Mouse (Mus musculus) liver, embryonic 16.5 days (tissue): Measurements from ENCODE around the gene Flad1. TPM values are rescaled to one million over a fixed set of nuclear protein-coding genes. Genes with fewer than 3 reads are reported as not detected.
A peak's percentile ranks its signal among the peaks of the same experiment; 100 is the strongest.

Source experiments
- ATAC-seq: fragments of 200-750 bp; cut with Nextera tagmentation; 2 replicates; pipeline ENCODE4 v1.8.0; 2017; ENCODE audit warnings: low read depth, mild to moderate bottlenecking, moderate number of reproducible peaks, moderate library complexity
- H3K27ac ChIP-seq: fragments of 300-500 bp; sonication (generic); 2 replicates; pipeline ENCODE4 v1.5.1; 2014; ENCODE audit warnings: mild to moderate bottlenecking, low read length
- H3K27me3 ChIP-seq: fragments of 300-500 bp; sonication (generic); 2 replicates; pipeline ENCODE4 v1.6.1; 2014; ENCODE audit warnings: low read depth, low read length, mixed read lengths; ENCODE audit not compliant: control insufficient read depth, insufficient read depth
- H3K36me3 ChIP-seq: fragments of 300-500 bp; sonication (generic); 2 replicates; pipeline ENCODE4 v1.6.1; 2014; ENCODE audit warnings: mild to moderate bottlenecking; ENCODE audit not compliant: control insufficient read depth, insufficient read depth
- H3K4me1 ChIP-seq: fragments of 300-500 bp; sonication (generic); 2 replicates; pipeline ENCODE4 v1.6.1; 2014; ENCODE audit warnings: low read depth, low read length, mixed read lengths; ENCODE audit not compliant: control insufficient read depth
- H3K4me2 ChIP-seq: fragments of 300-500 bp; sonication (generic); 2 replicates; pipeline ENCODE4 v1.6.1; 2014; ENCODE audit warnings: low read depth, low read length, mixed read lengths
- H3K4me3 ChIP-seq: fragments of 300-500 bp; sonication (generic); 2 replicates; pipeline ENCODE4 v1.5.1; 2014; ENCODE audit warnings: low read depth, mild to moderate bottlenecking, low read length
- H3K9ac ChIP-seq: fragments of 300-500 bp; sonication (generic); 2 replicates; pipeline ENCODE4 v1.6.1; 2014; ENCODE audit warnings: low read depth, low read length
- H3K9me3 ChIP-seq: fragments of 300-500 bp; sonication (generic); replicated peaks from 2 replicates; pipeline ENCODE4 v1.6.1; 2016; ENCODE audit warnings: low read length; ENCODE audit not compliant: control insufficient read depth
- WGBS: fragments of 180-500 bp; shearing (Covaris S2); extraction: QIAGEN DNeasy Blood & Tissue Kit; methylation state at CpG from one replicate; pipeline ENCODE4 v1.1.7; 2014; ENCODE audit not compliant: insufficient replicate concordance; 5-methylcytosine and 5-hydroxymethylcytosine counted together
- polyA plus RNA-seq: library from polyadenylated mRNA; unstranded; fragments of >200 nt; fragmentation: Nextera tagmentation; extraction: Ambion mirVana; gene quantifications from 2 replicates; pipeline ENCODE4 v1.2.1, GENCODE M21; 2015

Gene Flad1
- polyA plus RNA-seq, 1 experiment from 2014 or later = 14.9 TPM

DNA sequence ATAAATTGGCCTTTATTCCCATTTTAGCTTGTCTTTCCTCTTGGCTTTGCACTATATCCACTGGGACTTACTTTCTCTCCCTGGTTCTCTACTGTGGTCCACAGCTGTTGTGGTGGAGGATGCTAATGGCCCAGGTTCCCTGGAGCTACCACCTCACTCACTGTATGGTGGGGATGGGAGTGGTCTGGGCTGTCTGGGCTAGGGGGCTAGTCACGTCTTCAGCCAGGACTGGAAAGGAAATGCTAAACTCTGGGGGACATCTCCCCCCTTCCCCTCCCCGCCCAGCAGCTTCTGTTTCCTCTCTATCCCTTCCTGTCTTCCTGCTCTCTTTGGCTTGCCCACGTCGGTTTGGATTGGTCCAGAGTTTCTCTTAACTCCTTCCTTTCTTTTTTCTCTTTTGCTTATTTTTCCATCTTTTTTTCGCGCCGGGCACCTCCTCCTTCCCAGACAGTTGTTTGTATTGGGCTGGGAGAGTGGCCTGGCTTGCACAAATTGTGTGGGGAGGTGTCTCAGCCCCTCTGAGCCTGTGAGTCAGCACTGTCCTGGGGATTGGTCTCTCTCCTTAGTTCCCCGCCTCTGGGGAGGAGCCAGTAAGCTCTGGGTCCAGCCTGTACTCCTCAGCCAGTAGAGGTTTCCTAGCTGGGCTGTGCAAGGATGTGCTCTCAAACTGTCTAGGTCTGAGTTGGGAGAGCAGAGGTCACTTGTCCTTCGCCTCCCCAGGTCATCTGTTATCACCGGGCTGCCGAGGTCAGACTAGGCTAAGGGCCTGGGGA lies 9.5 kb upstream of the Flad1 start:
- H3K36me3 ChIP-seq = peaks cover 15% of the 10 kb centered on the region
- H3K4me3 ChIP-seq = peak overlapping the region; percentile 63
- H3K4me1 ChIP-seq = peaks cover 70% of the 10 kb centered on the region
- H3K4me2 ChIP-seq = peak overlapping the region; percentile 79
- WGBS = 10% methylated on average over 11 of the region's 11 CpGs
- no peaks in the 10 kb centered on the region for H3K27me3 ChIP-seq
- peak; percentile 78 for ATAC-seq
- H3K27ac ChIP-seq = peak overlapping the region; percentile 98
- H3K9ac ChIP-seq = peak overlapping the region; percentile 68
- H3K9me3 ChIP-seq = no peaks in the 10 kb centered on the region

DNA sequence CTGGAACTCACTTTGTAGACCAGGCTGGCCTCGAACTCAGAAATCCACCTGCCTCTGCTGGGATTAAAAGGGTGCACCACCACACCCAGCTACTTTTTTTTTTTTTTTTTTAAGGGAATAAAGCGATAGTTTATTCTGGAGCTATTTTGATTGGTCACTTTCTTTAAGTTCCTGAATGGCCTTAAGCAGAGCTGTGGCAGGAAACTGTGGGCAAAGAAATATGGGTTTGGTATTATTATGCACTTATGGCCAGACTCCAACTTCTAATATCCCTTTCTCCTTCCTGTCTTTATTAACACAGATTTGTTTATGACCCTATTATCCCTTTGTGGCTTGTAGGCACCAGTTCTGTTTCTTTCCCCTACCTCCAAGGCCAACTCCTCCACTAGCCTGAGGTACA lies 8.8 kb upstream of the Flad1 start:
- peaks cover 20% of the 10 kb centered on the region for H3K36me3 ChIP-seq
- no peak for ATAC-seq
- WGBS = 38% methylated on average over 2 of the region's 2 CpGs
- peak overlapping the region; percentile 83 for H3K4me3 ChIP-seq
- H3K4me2 ChIP-seq = peak overlapping the region; percentile 79
- H3K27ac ChIP-seq = peak overlapping the region; percentile 98
- peak overlapping the region; percentile 68 for H3K9ac ChIP-seq
- no peaks in the 10 kb centered on the region for H3K9me3 ChIP-seq
- no peaks in the 10 kb centered on the region for H3K27me3 ChIP-seq
- peaks cover 64% of the 10 kb centered on the region for H3K4me1 ChIP-seq

DNA sequence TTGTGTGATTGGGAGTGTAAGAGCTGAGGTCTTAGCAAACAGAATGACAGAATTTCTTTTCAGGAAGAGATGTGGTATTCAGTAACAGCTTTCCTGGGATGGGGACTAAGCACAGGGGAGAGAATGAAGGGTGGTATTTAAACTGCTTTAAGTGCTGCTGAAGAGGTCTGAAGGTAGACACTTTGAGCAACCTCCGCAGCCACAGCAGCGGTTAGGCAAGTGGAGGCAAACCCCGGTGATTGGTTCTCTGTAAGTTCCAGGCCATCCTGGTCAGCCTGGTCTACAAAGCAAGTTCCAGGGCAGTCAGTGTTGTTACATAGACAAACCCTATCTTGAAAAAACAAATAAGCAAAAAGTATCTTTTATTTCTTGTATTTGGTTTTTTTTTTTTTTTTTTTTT lies 8.3 kb upstream of the Flad1 start:
- H3K4me3 ChIP-seq = peak overlapping the region; percentile 83
- H3K4me2 ChIP-seq = peak overlapping the region; percentile 79
- peaks cover 25% of the 10 kb centered on the region for H3K36me3 ChIP-seq
- no peak for ATAC-seq
- H3K27me3 ChIP-seq = no peaks in the 10 kb centered on the region
- whole genome bisulfite sequencing = 27% methylated on average over 3 of the region's 3 CpGs
- peak overlapping the region; percentile 87 for H3K9ac ChIP-seq
- H3K4me1 ChIP-seq = peaks cover 61% of the 10 kb centered on the region
- no peaks in the 10 kb centered on the region for H3K9me3 ChIP-seq
- H3K27ac ChIP-seq = peak overlapping the region; percentile 98

DNA sequence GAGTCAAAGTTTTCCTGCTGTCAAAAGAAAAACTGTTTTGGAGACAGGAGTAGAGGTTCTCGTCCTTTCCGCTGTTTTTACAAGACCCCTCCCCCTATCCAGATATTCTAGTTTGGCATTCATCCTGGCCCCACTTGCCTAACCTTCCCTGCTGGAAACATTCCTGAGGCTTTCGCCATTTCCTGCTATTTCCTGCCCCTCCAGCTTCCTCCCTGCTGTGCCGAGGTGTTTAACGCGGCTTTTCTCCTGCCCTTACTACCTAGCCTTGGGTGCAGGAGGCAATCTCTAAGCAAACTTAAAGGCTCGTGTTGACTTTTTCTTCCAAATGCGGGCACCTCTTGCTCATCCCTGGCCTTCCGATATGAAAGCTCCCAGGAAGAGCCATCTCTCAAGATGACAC lies 7.9 kb upstream of the Flad1 start:
- Histone ChIP-seq H3K4me1 (peaks cover 57% of the 10 kb centered on the region), H3K36me3 (peaks cover 25% of the 10 kb centered on the region), H3K27me3 (no peaks in the 10 kb centered on the region), H3K4me3 (peak overlapping the region; percentile 83), H3K9me3 (no peaks in the 10 kb centered on the region), H3K9ac (peak overlapping the region; percentile 87), H3K4me2 (peak overlapping the region; percentile 79), H3K27ac (peak overlapping the region; percentile 98)
- 6% methylated on average over 9 of the region's 9 CpGs for WGBS
- no peak for ATAC-seq

DNA sequence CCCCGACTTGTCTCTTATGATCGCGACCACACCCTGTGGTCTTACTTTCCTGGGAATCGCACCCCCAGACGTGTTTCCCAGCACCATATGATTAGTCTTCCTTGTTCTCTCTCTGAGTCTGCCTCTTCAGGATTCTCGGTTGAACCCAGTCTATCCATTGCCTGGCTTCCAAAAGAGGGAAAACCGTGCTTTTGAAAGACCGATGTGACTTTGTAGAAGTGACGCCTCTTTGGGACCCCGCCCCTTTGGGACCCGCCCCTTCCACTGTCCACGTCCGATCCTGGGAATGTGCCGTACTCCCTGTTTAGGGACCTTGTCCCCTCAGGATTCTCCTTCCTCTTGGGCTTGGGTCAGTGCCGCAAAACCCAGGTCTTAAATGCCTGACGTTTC lies 7.2 kb upstream of the Flad1 start:
- H3K9me3 ChIP-seq = no peaks in the 10 kb centered on the region
- peaks cover 50% of the 10 kb centered on the region for H3K4me1 ChIP-seq
- 0% methylated on average over 16 of the region's 16 CpGs for WGBS
- H3K27me3 ChIP-seq = no peaks in the 10 kb centered on the region
- peak overlapping the region; percentile 98 for H3K27ac ChIP-seq
- peak overlapping the region; percentile 87 for H3K9ac ChIP-seq
- H3K36me3 ChIP-seq = peaks cover 25% of the 10 kb centered on the region
- ATAC-seq = peak; percentile 8
- H3K4me2 ChIP-seq = peak overlapping the region; percentile 79
- peak overlapping the region; percentile 83 for H3K4me3 ChIP-seq

DNA sequence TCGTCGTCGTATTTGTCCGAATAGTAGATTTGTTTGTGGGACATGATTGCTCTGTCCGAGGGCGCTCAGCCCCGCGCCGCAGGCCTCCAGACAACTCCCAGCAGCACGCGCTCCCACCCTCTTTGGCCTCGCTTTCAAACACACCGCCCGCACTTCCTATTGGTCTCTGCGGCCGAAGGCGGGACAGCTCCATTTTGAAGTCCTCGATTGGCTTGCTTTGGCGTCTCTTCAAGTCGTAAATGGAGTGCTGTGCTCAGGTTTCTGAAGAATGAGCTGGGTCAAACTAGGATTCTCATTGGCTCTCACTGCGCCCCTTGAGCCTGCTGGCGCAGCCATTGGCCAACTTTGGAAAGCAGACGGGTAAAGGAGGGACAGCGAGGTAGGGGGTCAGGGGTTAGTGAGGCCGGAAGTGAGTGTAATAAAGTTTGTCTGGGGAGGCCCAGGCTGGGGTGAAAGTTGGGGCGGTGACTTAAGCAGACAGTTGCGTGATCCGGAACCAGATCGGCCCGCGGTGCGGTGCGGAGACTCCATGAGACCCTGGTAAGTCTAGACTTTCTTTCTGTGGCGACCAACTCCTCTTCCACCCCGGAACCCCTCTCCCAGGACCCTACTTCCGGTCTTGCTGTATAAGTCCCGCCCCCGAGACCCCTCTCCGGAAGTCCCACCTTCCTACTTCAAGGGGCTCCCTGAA lies 6.6 kb upstream of the Flad1 start, which contains the start of the genes Cks1b and Shc1:
Cks1b (minus strand) TSS at position 214 of the 691 bp plus-strand sequence.
Shc1 (plus strand) TSS at position 274 of the 691 bp plus-strand sequence.
- WGBS = under 1% methylated on average over 39 of the region's 39 CpGs

DNA sequence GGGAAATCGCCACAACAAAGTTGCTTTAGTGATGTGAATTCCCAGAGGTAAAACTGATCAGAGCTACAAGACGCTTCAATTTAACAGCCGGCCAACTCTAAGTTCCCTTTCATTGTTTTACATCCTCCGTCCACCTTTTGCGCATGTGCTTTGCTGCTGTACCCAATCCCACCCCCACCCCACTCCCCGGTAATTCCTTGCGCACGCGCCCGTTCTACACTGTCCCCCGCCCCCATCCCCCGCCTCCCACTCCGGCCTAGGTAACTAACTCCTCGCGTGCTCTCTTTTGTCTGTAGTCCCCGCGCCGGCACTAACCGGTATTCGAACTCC lies 6.1 kb upstream of the Flad1 start:
- Histone ChIP-seq H3K27me3 (no peaks in the 10 kb centered on the region), H3K36me3 (peaks cover 29% of the 10 kb centered on the region), H3K4me3 (peak overlapping the region; percentile 83), H3K9ac (peak overlapping the region; percentile 71), H3K27ac (peak overlapping the region; percentile 81), H3K4me2 (peak overlapping the region; percentile 65), H3K4me1 (peaks cover 41% of the 10 kb centered on the region), H3K9me3 (no peaks in the 10 kb centered on the region)
- ATAC-seq = peak; percentile 12
- WGBS = under 1% methylated on average over 20 of the region's 20 CpGs

More for the DNA sequence above, 6.6 kb upstream of the Flad1 start, which contains the start of the genes Cks1b and Shc1:
- peak within 1 kb of the TSS; percentile 87 for H3K9ac ChIP-seq
- H3K4me2 ChIP-seq = peak within 1 kb of the TSS; percentile 79
- peak within 1 kb of the TSS; percentile 83 for H3K4me3 ChIP-seq
- H3K36me3 ChIP-seq = peaks cover 29% of the 10 kb centered on the region
- H3K27ac ChIP-seq = peak within 1 kb of the TSS; percentile 98
- no peaks in the 10 kb centered on the region for H3K9me3 ChIP-seq
- peak; percentile 88 for ATAC-seq
- H3K4me1 ChIP-seq = peaks cover 45% of the 10 kb centered on the region
- no peaks in the 10 kb centered on the region for H3K27me3 ChIP-seq

DNA sequence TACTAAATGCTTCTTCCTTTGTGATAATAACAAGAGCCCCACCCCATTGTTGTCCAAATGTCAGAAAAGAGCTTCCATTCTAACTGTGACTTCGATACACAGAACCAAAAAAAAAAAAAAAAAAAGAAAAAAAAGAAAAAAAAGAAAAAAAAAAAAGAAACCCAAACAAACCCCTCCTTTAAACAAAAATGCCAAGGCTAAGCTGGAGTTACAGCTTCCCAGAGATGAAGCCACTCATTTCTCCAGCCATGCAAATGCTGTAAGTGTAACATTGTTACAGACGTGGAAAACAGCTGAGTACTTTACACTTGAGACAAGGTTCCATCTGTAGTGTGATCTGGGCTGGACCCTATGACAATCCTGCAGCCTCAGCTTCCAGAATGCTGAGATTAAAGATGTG lies 5.5 kb upstream of the Flad1 start:
- no peaks in the 10 kb centered on the region for H3K27me3 ChIP-seq
- H3K4me2 ChIP-seq = peak overlapping the region; percentile 65
- peak overlapping the region; percentile 71 for H3K9ac ChIP-seq
- peaks cover 34% of the 10 kb centered on the region for H3K4me1 ChIP-seq
- H3K27ac ChIP-seq = peak overlapping the region; percentile 81
- peaks cover 29% of the 10 kb centered on the region for H3K36me3 ChIP-seq
- H3K9me3 ChIP-seq = no peaks in the 10 kb centered on the region
- no peak for ATAC-seq
- peak overlapping the region; percentile 83 for H3K4me3 ChIP-seq
- 8% methylated on average over 2 of the region's 2 CpGs for WGBS

DNA sequence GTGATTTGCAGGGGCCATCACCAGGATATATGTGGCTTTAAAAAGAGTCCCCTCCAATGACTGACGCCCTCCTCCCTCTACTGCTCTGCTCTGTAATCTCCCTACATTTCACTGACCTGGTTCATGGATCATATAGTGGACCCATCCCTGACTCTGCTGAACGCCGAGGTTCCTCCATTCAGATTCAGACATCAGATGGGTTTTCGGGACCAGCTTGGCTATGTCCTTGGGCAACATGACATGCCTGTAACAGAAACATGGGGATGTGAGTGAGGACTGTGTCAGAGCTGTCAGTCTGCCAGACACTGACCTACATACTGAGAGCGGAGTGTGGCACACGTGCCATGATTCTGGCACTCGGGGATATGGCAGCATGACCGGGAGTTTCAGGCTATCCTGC lies 4.5 kb upstream of the Flad1 start:
- Histone ChIP-seq H3K9ac (no peak overlapping the region), H3K9me3 (no peaks in the 10 kb centered on the region), H3K4me2 (no peak overlapping the region), H3K4me3 (no peak overlapping the region), H3K4me1 (peaks cover 26% of the 10 kb centered on the region), H3K36me3 (peaks cover 29% of the 10 kb centered on the region), H3K27me3 (no peaks in the 10 kb centered on the region), H3K27ac (no peak overlapping the region)
- 91% methylated on average over 8 of the region's 8 CpGs for WGBS
- no peak for ATAC-seq
